Mouse (Mus musculus) c-Kit-positive CD71-positive TER-119-negative erythroid progenitor cells, embryonic 14.5 days (primary cell): ENCODE data around the gene Ugcg.

Experiments used
- DNase-seq: peaks from one replicate; pipeline ENCODE4 v3.0.0-alpha.2; 2013; ENCODE audit warnings: low read depth

Gene Ugcg

GRCm38 (mm10) chr4:59224889-59225288 lies 35.8 kb downstream of the Ugcg start:
- no peak for DNase-seq

DNA sequence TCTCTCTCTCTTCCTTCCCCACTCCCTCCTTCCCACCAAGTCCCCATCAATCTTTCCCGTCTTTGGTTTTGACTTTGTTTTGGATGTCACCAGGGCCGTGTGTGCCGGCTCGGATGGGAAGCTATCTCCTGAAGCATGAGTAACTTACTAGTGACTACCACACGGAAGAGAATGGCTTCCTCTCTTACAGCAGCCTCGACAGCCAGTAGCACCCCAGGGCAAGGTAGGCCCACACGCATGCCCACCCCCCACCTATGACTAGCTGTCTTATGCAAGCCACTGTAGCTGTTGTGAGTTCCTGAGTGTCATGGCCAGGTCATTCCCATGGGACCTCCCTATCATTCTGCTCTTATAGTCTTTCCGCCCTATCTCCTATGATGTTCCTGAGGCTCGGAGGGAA lies 38.0 kb downstream of the Ugcg start:
- DNase-seq, result no peak

- no peak for DNase-seq
Measured at GRCm38 (mm10) chr4:59228951-59229350, 39.9 kb downstream of the Ugcg start.

GRCm38 (mm10) chr4:59231266-59232055 lies 42.4 kb downstream of the Ugcg start:
- no peak for DNase-seq

DNA sequence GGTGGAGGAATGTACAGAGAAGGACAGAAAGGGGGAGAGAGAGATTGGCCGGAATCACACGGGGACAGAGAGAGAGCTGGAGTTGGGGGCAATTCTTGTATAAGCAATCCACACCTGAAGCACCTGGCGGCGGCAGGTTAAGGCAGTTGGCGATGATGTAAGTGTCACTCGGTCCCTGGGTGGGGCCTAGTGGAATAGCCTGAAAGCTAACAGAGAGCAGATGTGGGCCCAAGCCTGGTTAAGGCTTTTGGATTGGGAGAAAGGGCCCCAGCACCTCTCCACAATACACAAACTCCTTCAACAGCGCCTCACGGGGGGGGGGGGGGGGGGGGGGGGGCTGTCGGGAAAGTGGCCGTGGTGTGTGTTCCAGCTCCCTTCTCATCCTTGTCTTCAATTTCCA lies 45.0 kb downstream of the Ugcg start:
- no peak for DNase-seq

DNA sequence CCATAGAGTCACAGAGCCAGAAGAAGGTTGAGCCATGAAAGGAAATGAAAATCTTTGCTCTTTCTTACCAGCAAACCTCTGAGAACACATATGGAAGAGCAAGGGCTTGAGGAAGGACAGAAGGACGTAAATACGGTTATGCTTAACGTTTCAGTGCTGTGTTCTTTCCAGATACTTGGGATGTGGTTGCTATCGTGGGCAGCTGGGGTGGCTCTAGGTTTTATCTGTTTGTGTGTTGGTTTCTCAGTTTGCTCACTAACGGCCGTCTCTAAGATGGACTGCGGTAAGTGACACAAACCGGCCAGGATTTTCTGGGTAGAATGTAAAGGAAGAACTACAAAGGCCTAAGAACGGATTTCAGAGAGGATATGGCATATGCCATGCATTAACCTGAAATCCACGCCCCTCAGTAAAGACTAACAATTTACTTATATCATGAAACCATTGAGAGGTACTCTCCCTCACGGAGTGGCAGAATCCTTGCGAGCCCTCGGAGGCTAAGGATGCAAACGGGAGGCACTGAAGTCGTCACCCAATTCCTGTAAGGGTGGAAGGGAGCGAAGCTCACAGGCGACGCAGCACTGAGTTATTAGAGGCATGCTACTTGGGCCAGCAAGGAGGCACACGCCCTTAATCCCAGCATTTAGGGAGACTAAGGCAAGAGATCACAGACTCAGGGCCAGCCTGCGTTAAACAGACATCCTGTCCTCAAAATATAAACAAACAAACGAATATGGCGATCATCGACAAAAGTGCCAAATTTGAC lies 45.6 kb downstream of the Ugcg start:
- DNase-seq, result no peak

DNA sequence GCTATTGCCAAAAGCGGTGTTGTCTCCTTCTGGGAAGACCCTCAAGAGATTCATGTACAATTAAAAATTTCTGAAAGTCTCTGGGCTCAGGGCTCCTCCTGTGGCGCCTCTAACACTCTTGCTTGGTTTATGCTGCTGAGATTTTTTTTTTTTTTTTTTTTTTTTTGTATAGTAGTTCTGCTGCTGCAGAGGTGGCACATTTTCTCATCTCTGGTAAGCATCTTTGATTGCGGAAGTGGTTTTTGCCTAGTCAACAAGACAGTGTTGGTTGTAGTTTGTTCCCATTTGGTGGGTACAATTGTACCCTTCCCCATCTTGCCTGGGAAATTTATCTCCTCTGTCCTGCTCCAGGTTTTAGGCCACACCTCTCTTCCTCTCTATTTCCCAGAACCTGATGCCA lies 47.3 kb downstream of the Ugcg start:
- DNase-seq, result no peak

- no peak for DNase-seq
Measured at GRCm38 (mm10) chr4:59238641-59239311, 49.7 kb downstream of the Ugcg start.

- no peak for DNase-seq
Measured at GRCm38 (mm10) chr4:59239312-59239728, 50.3 kb downstream of the Ugcg start.

GRCm38 (mm10) chr4:59240160-59240559 lies 51.1 kb downstream of the Ugcg start:
- DNase-seq, result no peak

GRCm38 (mm10) chr4:59241096-59241495 lies 52.0 kb downstream of the Ugcg start:
- DNase-seq, result no peak

- no peak for DNase-seq
Measured at GRCm38 (mm10) chr4:59242221-59242620, 53.2 kb downstream of the Ugcg start.

DNA sequence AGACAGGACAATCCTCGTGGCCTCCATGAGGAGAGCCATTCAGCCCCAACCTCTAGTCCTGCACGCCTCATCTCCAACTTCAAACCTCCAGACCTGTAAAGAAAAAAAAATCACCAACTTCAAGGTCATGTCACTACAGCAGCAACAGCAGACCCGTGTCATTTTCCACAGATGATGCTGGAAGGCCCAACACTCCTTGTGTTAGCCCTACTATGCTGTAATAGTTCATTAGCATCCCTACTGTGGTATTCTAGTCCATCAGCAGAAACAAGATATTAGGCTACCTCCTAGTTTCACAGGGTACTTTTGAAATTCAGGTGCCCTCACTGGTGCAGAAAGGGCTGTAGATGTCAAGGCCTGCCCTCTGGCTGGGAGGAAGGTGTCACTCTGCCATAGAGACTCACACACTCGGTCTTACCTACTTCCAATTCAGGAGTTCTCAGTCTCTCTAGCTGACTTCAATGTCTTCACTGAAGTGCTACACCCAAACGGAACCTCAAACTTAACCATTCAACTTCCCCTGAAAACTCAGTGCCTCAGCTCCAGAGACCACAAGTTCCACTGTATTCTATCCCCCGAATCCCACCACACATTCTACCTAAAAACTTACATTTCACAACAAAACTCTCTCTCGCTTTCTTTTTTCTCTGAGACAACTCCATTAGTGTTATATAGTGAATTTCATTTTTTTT lies 54.9 kb downstream of the Ugcg start:
- no peak for DNase-seq

DNA sequence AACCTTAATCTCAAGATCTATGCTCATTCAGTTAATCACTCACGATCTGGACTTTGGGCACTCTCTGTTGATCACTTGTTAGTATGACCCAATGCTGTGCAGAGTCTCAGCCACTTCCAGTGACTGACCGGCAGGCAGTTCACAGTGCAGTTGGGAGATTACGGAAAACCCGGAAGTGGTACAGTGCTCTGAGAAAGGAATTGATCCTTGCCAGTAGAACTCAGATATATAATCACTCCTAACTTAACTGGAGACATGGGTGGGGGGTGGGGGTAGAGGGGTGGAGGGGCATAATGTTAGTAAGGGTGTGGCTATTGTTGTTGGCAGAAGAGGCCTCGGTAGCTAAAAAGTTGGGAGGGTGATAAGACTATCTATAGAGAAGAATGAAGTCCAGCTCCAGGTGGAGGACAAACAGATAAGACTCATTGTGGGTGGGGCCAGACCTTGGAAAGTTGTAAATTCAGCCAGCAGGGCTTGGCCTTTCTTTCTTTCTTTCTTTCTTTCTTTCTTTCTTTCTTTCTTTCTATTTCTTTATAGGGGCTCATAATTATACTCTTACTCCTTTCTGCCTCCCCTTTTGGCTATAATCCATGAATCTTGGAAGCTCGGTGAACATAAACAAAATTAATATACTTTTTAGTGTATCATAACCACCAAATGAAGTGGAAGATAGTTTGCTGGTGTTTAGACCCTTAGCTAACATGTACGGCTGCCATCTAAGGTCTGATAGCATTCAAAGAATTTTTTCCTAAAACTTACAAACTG lies 55.9 kb downstream of the Ugcg start:
- peak; percentile 75 for DNase-seq

DNA sequence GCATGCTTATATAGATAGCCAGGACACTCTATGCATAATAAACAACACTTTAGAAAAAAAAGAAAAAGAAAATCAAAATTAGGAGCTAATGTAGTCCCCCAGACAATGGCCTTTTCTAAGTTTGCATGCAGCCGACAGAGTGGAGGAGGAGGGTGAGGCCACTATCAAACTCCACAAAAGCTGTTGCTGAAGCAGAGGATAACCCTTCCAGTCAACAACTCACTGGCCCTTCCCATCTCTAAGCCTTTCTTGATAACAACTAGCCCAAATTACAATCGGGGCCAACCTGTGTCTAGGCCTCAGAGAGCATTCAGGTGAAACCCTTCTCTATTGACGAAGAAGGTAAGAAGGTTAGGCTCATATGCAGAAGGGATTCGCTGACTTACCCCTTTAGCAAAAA lies 56.7 kb downstream of the Ugcg start:
- peak; percentile 57 for DNase-seq

DNA sequence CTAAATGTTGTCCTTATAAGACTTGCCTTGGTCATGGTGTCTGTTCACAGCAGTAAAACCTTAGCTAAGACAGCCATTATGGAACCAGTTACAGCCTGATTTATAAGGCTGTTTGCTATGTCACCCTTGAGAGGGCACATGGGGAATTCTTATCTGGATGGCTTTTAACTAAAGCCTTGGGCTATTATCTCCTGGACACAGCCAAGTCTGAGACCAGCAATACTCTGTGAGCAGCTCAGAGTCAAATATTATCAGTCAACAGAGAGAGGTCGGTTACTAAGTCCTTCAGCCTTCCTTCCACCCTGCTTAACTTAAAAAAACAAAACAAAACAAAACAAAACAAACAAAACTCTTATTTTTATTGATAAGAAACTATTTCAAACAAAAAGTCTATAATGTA lies 58.5 kb downstream of the Ugcg start:
- peak; percentile 68 for DNase-seq

DNA sequence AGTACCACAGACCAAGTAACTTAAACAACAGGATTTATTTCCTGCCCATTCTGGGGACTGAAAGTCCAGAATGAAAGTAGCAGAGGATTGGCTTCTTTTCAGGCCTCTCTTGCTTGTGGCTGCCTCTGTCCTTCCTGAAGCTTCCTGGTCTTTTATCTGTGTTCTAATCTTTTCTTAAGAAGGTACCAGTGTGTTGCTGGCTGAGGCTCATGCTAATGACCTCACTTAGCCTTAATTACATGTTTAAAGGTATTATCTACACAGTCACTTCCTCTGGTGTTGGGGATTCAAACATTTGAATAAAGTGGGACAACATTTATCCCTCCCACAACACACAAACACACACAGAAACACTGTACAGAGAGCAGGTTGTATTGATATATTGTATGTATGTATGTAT lies 59.0 kb downstream of the Ugcg start:
- DNase-seq, result peak; percentile 45

DNA sequence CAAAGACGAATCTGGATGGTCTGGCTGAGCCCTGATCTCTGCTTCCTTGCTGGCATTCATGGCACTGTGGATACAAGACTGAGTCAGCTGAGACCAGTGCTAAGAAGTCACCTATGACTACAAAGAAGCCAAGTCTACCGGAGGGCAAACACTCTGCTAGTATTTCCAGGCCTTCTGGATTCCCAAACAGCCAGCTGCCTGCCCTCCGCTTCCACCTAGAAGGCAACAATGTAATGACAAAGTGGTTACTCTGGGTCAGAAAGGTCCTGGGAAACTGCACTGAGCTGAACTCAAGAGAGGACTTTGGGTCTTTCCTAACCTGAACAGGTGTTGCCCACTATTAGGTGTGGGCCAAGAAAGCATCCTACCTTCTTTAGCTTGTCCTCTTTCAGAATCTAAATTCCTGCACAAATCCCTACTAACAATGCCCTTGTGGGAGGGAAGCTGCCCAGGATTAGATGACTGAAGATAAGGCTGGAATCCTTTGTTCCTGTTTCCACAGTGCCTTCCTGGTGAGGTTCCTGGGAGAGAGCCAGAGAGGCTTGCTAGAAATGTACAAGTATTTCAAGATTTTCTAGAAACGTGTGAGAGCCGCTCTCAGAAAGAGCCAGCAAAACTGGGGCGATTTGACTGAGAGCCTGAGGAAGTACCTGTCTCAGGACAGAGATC lies 63.5 kb downstream of the Ugcg start:
- no peak for DNase-seq

GRCm38 (mm10) chr4:59253055-59253434 lies 64.0 kb downstream of the Ugcg start:
- no peak for DNase-seq

- no peak for DNase-seq
Measured at GRCm38 (mm10) chr4:59254397-59254796, 65.3 kb downstream of the Ugcg start.

- no peak for DNase-seq
Measured at GRCm38 (mm10) chr4:59255988-59256387, 66.9 kb downstream of the Ugcg start.
